Mouse (Mus musculus): Measurements from ENCODE around the gene Il2.

Gene Il2

GRCm38 (mm10) chr3:37125655-37126054 lies at the start of gene Il2:
Gene Il2 (minus strand): TSS chr3:37125959.
- DNase-seq = peak; percentile 18

DNA sequence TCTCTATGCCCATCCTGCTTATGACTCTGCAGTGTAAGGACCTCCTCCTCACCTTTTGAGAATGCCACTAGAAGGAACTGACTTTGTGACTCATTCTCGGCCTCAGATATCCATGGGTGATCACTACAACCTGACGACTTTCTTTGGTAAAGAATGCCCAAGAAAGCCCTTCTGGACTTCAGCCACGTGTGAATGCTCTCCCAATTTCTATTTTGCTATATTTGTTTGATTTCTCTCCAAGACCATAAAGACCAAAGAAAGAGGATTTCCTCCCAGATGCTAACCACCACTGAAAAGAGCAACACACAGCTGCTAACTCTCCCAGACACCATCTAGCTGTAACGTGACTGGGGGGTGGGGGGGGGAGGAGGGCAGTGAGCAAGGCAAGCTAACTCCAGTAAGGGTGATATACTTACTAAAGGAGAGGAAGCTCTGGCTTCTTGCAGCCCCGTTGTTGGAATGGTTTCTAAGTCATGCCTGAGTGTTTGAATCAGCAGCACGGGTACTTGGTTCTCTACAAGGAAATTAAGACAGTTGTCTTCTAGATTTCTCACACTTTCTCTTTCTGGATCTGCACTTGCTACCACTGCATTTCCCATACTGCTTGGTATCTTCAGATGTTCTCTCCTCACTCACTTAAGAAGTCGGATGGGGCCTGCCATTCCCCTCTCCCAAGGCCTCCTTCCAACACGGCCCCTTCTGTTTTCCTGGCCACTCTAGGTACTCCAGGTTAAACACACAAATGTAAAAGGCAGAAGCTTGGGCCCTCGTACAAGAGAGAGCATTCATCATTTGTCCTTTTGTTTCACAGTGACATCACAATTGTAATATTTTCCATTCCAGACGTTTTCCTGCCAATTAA lies 49.2 kb upstream of the Il2 start:
- no peak for DNase-seq

GRCm38 (mm10) chr3:37173285-37173684 lies 47.5 kb upstream of the Il2 start:
- DNase-seq = no peak

- no peak for DNase-seq
Measured at GRCm38 (mm10) chr3:37169283-37169682, 43.5 kb upstream of the Il2 start.

GRCm38 (mm10) chr3:37161096-37161495 lies 35.3 kb upstream of the Il2 start:
- no peak for DNase-seq

GRCm38 (mm10) chr3:37158246-37158645 lies 32.5 kb upstream of the Il2 start:
- no peak for DNase-seq

DNA sequence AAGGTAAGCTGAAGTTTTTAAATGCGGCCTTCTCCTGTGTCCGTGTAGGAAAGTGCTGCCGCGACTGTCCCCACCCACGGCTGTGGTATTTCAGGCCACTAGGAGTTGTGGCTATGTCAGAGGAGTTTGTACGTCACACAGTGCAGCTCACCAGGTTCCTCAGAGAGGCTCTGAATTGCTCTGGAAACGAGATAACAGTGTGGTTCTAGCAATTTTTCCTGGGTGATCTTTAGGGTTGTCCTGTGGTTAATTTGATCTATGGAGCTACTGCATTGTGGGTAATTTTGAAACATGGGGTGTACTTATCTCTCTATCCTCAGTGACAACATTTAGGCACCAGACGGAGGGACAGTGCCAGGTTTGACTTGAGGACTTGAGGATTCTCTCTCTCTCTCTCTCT lies 31.3 kb upstream of the Il2 start:
- no peak for DNase-seq

DNA sequence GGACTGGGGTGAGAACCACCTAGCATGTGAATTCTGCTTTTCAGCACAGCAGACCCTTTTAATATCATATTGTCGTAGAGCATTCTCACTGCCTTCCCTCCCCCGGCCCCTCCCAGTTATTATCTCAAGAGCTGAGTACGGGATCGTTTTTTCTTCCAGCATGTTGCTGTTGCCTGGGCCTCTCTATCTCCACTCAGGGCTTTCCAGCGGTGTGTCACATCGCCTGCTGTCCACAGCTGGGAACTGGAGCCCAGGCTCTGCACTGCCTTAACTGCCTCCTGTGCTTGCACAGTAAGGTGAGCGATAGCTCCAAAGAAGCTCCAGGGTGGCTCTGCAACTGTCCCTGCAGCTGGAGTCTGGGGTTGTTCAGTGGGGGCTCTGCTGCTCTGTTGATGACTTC lies 28.6 kb upstream of the Il2 start:
- no peak for DNase-seq

GRCm38 (mm10) chr3:37153004-37153403 lies 27.2 kb upstream of the Il2 start:
- DNase-seq = no peak

DNA sequence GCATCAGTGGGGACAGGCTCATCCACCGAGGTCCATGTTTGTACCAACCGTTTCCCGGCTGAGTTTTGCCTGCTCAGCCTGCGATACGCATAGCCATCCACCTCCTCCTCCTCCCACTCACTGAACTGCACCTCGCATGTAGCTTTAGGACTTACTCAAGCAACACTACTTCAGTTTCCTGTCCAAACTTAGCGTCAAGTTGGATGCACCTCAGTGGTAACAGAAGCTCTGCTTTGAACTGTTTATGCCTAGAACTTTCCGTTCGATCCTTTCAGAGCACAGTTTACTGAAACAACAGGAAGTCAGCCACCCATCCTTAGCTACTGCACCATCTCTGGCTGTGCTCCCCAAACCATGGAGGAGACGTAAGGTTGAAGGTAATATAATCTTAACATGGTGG lies 26.5 kb upstream of the Il2 start:
- DNase-seq = peak; percentile 22

DNA sequence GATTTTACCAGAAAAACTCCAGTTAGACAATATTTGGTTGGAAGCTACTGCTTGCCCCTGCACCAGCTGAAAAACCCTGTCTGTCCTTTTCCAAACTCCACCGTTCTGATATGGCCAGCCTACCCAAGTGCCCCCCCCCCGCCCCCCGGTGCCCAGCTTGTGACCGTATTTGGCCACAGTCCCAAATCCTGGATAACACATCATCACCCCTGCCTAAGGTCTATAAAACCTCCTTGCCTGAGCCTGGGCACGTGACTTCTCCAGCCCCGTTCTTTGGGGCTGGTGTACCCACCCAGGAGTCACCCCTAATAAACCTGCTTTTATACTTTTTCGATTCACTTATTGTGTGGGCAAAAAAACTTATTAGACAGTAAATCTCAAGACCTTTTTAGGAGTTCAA lies 21.1 kb upstream of the Il2 start:
- no peak for DNase-seq

- DNase-seq = no peak
Measured at GRCm38 (mm10) chr3:37146406-37146805, 20.6 kb upstream of the Il2 start.

GRCm38 (mm10) chr3:37144979-37145378 lies 19.2 kb upstream of the Il2 start:
- DNase-seq = no peak

DNA sequence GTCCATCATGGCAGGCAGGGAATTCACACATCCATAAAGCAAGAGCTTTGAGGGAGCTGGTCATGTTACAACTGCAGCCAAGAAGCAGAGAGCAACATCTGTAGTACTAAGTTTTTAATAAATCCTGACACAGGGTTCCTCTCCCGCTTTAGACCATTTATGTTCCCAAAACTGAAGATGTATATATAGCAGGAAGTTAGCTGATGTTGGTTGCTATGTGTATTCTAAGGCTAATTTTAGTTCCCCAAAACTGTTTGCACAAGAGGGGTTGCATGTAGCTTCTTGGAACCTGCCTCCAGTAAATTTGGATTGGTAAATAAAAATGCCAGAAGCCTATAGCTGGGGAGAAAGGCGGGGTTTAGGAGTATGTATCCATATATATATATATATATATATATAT lies 16.1 kb upstream of the Il2 start:
- no peak for DNase-seq

GRCm38 (mm10) chr3:37140168-37140906 lies 14.6 kb upstream of the Il2 start:
- no peak for DNase-seq

DNA sequence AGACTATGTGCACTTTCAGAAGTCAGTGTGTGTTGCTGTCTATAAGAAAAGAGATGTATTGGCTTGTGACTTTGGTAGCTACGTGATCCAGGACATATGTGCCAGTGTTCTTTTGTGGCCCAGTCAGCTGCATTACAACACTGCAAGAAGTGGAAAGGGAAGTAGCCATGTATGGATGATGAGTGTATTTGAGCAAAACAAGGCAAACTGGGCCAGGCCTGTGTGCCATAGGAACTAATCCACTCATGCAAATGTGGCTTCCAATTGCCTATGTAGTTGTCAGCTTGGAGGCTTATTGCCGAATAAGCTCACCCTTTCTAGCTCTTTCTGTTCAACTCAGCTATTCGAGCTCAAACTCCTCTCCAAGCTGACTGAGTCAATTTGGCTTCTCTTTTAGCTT lies 13.4 kb upstream of the Il2 start:
- DNase-seq = no peak

DNA sequence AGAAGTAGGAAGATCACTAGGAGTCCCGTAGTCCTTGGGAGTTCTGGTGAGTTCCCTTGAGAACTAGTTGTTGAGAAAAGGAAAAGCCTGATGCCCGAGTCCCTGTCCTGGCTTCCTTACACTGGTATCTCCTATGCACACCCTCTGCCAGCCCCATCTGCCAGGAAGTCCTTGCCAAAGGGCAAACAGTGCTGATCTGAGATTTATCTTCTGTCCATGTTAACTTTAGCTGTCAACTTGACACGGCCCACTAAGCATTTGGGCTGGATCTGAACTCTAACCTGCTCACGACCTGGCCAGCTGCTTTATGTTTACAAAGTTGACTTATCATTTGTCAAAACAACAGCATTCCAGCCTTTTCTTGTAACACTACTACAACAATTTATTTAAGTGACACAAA lies 11.5 kb upstream of the Il2 start:
- DNase-seq = no peak

DNA sequence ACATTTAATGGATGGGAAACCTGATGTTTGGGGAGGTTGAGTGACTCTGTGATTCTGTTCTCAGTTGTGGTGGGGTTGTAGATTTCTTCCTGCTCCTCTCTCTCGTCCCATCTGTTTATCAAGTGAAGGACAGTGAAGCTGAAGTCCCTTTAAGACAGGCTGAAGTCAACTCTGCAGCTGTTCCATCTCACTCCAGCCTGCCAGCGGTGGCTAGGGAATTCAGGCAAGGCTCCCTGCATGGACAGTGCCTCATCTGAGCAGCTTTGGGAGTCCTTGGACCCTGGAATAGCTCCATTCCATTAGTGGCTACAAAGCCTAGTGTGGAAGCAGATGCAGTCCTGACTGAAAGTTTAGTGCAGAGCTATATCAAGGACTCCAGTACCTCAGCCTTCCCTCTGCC lies 3.3 kb upstream of the Il2 start:
- no peak for DNase-seq

GRCm38 (mm10) chr3:37128269-37128668 lies 2.5 kb upstream of the Il2 start:
- DNase-seq = no peak

DNA sequence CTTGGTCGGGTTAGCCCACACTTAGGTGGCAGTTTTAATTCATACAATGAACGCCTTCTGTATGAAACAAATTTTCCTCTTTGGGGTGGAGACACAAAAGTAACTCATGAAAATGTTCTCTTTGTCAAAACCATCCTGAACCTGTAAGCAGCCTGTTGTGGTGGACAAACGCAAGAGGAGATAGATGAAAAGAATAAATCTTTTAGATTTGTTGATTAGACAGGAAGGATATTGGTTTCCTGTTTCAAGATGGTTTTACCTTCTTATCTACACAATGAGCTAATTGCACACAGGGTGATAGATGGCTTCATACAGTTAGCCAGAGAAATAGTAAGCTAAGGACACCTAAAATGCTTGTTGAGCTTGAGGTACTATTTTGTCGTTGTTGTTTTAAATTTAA lies 403 bp upstream of the Il2 start:
- DNase-seq = no peak

- DNase-seq = no peak
Measured at GRCm38 (mm10) chr3:37090721-37091120, 35.0 kb downstream of the Il2 start.

DNA sequence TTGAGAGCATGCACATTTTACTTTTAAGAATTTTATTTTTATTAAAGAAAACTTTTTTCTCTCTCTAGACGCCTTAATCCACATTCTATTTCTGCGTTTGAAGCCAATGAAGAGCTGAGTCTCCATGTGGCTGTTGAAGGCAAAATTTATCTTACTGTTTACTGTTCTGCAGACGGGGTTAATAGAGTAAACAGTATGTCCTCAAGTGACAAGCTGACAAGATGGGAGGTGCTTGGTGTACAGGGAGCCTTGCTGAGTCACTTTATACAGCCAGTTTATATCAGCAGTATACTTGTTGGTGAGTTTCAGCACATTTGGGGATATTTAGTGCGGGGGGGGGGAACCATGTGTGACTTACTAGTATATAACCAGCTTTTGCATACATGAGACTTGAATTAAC lies 40.9 kb downstream of the Il2 start:
- DNase-seq = no peak

DNA sequence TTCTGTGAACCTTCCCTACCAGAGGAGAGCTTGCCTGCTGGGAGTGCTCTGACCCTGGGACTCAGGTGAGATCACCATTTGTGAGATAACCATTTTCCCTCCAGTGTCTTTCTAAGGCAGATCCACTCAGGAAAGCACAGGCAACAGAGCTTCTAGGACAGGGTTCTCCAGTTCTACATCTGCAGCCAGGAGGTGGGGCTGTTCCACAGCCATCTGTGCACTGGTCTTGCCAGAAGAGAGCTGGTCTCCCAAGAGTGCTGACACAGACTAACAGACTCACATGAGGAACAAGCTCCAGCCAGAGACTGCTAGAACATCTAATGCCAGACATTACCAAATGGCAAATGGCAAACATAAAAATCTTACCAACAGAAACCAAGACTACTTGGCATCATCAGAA lies 52.5 kb downstream of the Il2 start:
- peak; percentile 12 for DNase-seq

All from thymus, postnatal 14 days (tissue).